Mouse (Mus musculus) heart, adult 2 months (tissue): Measurements from ENCODE around the gene Nr2f2.

Experiments used
- CTCF ChIP-seq: fragments of 200-600 bp; IDR thresholded peaks from 2 replicates; pipeline ENCODE4 v1.8.1; 2022; ENCODE audit warnings: antibody characterized with exemption, mild to moderate bottlenecking, moderate library complexity
- POLR2A ChIP-seq: fragments of 200-500 bp; IDR thresholded peaks from 2 replicates; pipeline ENCODE4 v1.6.1; 2011; ENCODE audit warnings: mild to moderate bottlenecking, low read depth, low read length, control low read depth; ENCODE audit not compliant: insufficient read depth

- no peak for TF ChIP-seq POLR2A
- no peak for TF ChIP-seq CTCF
These were observed 47.1 kb upstream of the Nr2f2 start for GRCm38 (mm10) chr7:70413646-70414045.
